Comparison of ENCODE assay signal across 16 mouse cellular contexts in the genomic region with DNA sequence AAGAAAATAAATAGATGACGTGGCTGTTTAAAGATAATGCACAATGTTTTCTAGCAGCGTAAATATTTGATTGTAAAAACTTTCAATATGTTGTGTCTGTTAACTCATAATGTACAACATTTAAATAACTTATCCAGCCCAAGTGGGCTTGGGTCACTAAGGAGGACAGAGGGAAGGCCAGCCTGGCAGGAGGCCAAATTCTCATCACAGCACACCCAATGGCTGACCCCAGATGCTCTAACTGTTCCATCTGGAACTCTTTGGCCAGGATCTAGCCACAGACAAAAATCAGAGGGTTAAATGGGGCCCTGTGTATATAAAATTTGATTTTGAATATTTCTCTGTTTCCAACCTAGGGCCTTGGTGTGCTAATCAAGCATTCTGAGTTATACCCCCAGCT. TPM values are rescaled to one million over a fixed set of nuclear protein-coding genes. Genes with fewer than 3 reads are reported as not detected.
"Had no signal": no experiment of that assay in that cellular context is flagged by ENCODE, and none has a peak within 500 bp of the region (broad histone marks: within the 10 kb centered on the region; RNA-seq: fewer than 3 reads in every experiment).

No protein-coding gene starts in this region.

- H3K27ac ChIP-seq: kidney, postnatal 0 days; layer of hippocampus, adult 2 months; limb, embryonic 12.5 days; limb, embryonic 15.5 days; liver, embryonic 14.5 days; macrophage had no signal

- H3K9me3 ChIP-seq: limb, embryonic 12.5 days; limb, embryonic 15.5 days had no signal

- H3K4me2 ChIP-seq: limb, embryonic 12.5 days; limb, embryonic 15.5 days; liver, embryonic 11.5 days had no signal

- H3K4me3 ChIP-seq: layer of hippocampus, adult 2 months; limb, embryonic 12.5 days; limb, embryonic 15.5 days had no signal

- H3K9ac ChIP-seq: limb, embryonic 12.5 days; limb, embryonic 15.5 days; liver, embryonic 14.5 days; liver, postnatal 0 days had no signal

- H3K4me1 ChIP-seq: limb, embryonic 12.5 days; limb, embryonic 15.5 days had no signal

- H3K36me3 ChIP-seq: limb, embryonic 12.5 days; limb, embryonic 15.5 days had no signal

- H3K27me3 ChIP-seq: limb, embryonic 12.5 days; limb, embryonic 15.5 days had no signal

- DNase-seq: kidney, adult 2 months; kidney, postnatal 25 days; layer of hippocampus, adult 9-11 months; liver, postnatal 0 days; lung, postnatal 14 days; midbrain, embryonic 14.5 days; thymus, adult 18-20 months; thymus, postnatal 36 days had no signal

- ATAC-seq: intestine, postnatal 0 days; liver, postnatal 0 days had no signal

RNA-seq across cellular contexts. Expression of a gene that starts 16.4 kb away (rescaled TPM):
- polyA plus RNA-seq: macrophage had no signal
